Mouse (Mus musculus): ENCODE data around the gene Ttc32.

DNA sequence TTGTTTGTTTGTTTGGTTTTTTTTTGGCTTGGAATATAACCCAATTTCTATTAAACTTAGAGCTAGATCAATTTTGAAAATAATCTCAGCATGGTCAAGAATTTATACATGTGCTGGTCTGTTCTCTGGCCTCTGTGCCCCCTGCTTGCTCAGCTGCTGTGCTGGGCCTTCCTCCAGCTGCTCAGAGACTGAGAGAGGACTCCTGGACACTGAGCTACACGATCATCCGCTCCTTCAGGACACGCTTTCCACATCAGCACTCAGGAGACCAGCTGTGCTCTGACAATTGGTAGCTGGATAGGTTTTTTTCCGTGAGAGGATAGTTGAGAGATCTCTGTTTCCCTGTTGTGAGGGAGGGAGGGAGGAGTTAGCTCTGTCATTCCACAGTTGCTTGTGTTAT, 19.5 kb upstream of the Ttc32 start:
- no peak for TF ChIP-seq GATA1 (IDR thresholded peaks at IDR 0.05; ENCODE audit: borderline replicate concordance, low read length)
- TF ChIP-seq FLI1 (IDR thresholded peaks at IDR 0.05; ENCODE audit: low read length), result no peak
